Comparison of ENCODE assay signal across 27 mouse cellular contexts in genomic region chr11:64461746-64462145, GRCm38 (mm10). TPM values are rescaled to one million over a fixed set of nuclear protein-coding genes. Genes with fewer than 3 reads are reported as not detected.
DNase-seq lines count a peak whose midpoint lies in the region; ATAC-seq and TF ChIP-seq lines count a peak whose summit lies in the region.
"Had no signal": no experiment of that assay in that cellular context is flagged by ENCODE, and none has a peak within 500 bp of the region (broad histone marks: within the 10 kb centered on the region; RNA-seq: fewer than 3 reads in every experiment).

No protein-coding gene starts in this region.

- H3K79me2 ChIP-seq in C2C12 (ENCODE audit: control insufficient read depth, insufficient read depth) (no peaks in the 10 kb centered on the region), MEL (ENCODE audit: control insufficient read depth, insufficient read depth, low read length, poor library complexity) (no peaks in the 10 kb centered on the region), myocyte (ENCODE audit: control insufficient read depth, insufficient read depth) (no peaks in the 10 kb centered on the region)

- ATAC-seq in neural tube, embryonic 15.5 days (ENCODE audit: low FRiP score), result no peak
- ATAC-seq: activated CD4-positive, CD25-positive, alpha-beta regulatory T cell, adult 4 months; CD4-positive, CD25-positive, alpha-beta regulatory T cell, adult 4 months; Patski had no signal

- TF ChIP-seq POLR2A in MEL (IDR thresholded peaks at IDR 0.05; ENCODE audit: control insufficient read depth in 1 of 2, insufficient read depth in 1 of 2, low read depth in 1 of 2, low read length in 2 of 2, poor library complexity in 1 of 2), result no peak
- no peak for TF ChIP-seq POLR2A in myocyte (IDR thresholded peaks at IDR 0.05; ENCODE audit: insufficient read length, low read depth)

- no peaks in the 10 kb centered on the region for H3K79me3 ChIP-seq in C2C12 (ENCODE audit: low read depth)

- DNase-seq in 416B (ENCODE audit: low read depth) (peak; percentile 3), MEL (ENCODE audit: low read depth, low spot score) (peak; percentile 19)
- no peak for DNase-seq in testis, postnatal 10 days (ENCODE audit: low spot score)
- DNase-seq in cerebellum, postnatal 10 days, result no peak
- DNase-seq in thymus, postnatal 25 days, result no peak
- DNase-seq: adrenal gland, adult 2 months; adrenal gland, adult 8-10 months; adrenal gland, postnatal 10 days; adrenal gland, postnatal 14 days; adrenal gland, postnatal 25 days; adrenal gland, postnatal 36 days; B cell, adult 2 months; cerebellum, adult 11 months; cerebellum, adult 11-12 months; cerebellum, adult 18-20 months; cerebellum, adult 2 months; cerebellum, adult 8-10 months had no signal

- no peak overlapping the region for H3K4me3 ChIP-seq in C2C12 (ENCODE audit: insufficient read depth, poor library complexity, severe bottlenecking)
- no peak overlapping the region for H3K4me3 ChIP-seq in MEL (ENCODE audit: control insufficient read depth in 1 of 2, insufficient read depth in 1 of 2, low read depth in 2 of 2, low read length in 2 of 2)
- no peak overlapping the region for H3K4me3 ChIP-seq in myocyte
- H3K4me3 ChIP-seq in neural tube, embryonic 15.5 days (replicated peaks), result no peak overlapping the region

- no peaks in the 10 kb centered on the region for H3K9me3 ChIP-seq in MEL (replicated peaks; ENCODE audit: insufficient read depth, low read length)
- no peaks in the 10 kb centered on the region for H3K9me3 ChIP-seq in neural tube, embryonic 15.5 days (replicated peaks)
- H3K9me3 ChIP-seq: G1E had no signal

- no peak overlapping the region for H3K27ac ChIP-seq in MEL (ENCODE audit: control insufficient read depth, low read depth, low read length)
- no peak overlapping the region for H3K27ac ChIP-seq in neural tube, embryonic 15.5 days (replicated peaks)

- no peaks in the 10 kb centered on the region for H3K4me1 ChIP-seq in MEL (ENCODE audit: control insufficient read depth in 1 of 2, insufficient read depth in 2 of 2, low read length in 2 of 2)
- H3K4me1 ChIP-seq in neural tube, embryonic 15.5 days, result no peaks in the 10 kb centered on the region

- no peak for TF ChIP-seq EP300 in MEL (IDR thresholded peaks at IDR 0.05; ENCODE audit: low read depth in 1 of 2, low read length in 2 of 2)

- TF ChIP-seq CTCF in C2C12 (IDR thresholded peaks at IDR 0.05; ENCODE audit: control insufficient read depth, insufficient read depth, insufficient read length) (no peak), MEL (IDR thresholded peaks at IDR 0.05 in 2 of 3, conservative IDR thresholded peaks at IDR 0.05 in 1 of 3; ENCODE audit: control insufficient read depth in 1 of 3, insufficient read depth in 1 of 3, low read depth in 2 of 3, low read length in 3 of 3, poor library complexity in 1 of 3, severe bottlenecking in 1 of 3) (no peak)

- no peaks in the 10 kb centered on the region for H3K27me3 ChIP-seq in C2C12 (ENCODE audit: control insufficient read depth, insufficient read depth, insufficient read length)
- H3K27me3 ChIP-seq in MEL (ENCODE audit: control insufficient read depth in 1 of 2, insufficient read depth in 2 of 2, low read length in 2 of 2), result peaks cover 0 to 2% of the 10 kb centered on the region in 2 experiments; a peak in 2 of 4 replicates
- no peaks in the 10 kb centered on the region for H3K27me3 ChIP-seq in myocyte (ENCODE audit: control insufficient read depth, insufficient read depth, insufficient read length)
- H3K27me3 ChIP-seq in neural tube, embryonic 15.5 days (replicated peaks), result no peaks in the 10 kb centered on the region
- H3K27me3 ChIP-seq: CH12.LX, Patski had no signal

- no peak for TF ChIP-seq RAD21 in MEL (IDR thresholded peaks at IDR 0.05; ENCODE audit: low read depth, low read length)

- peak overlapping the region; percentile 19 for H3K4me2 ChIP-seq in myocyte (ENCODE audit: low read depth)
- H3K4me2 ChIP-seq in neural tube, embryonic 15.5 days, result no peak overlapping the region

- H3ac ChIP-seq in C2C12 (ENCODE audit: control insufficient read depth, insufficient read length, low read depth) (no peak overlapping the region), myocyte (ENCODE audit: control insufficient read depth, insufficient read length) (no peak overlapping the region)

- H3K9ac ChIP-seq in MEL (ENCODE audit: control insufficient read depth, low read depth, low read length, poor library complexity, severe bottlenecking), result no peak overlapping the region
- no peak overlapping the region for H3K9ac ChIP-seq in neural tube, embryonic 15.5 days (replicated peaks)

- peaks cover 6% of the 10 kb centered on the region for H3K36me3 ChIP-seq in C2C12 (ENCODE audit: control insufficient read depth, insufficient read depth)
- no peaks in the 10 kb centered on the region for H3K36me3 ChIP-seq in MEL (ENCODE audit: control insufficient read depth in 1 of 2, insufficient read depth in 2 of 2, low read length in 2 of 2)
- no peaks in the 10 kb centered on the region for H3K36me3 ChIP-seq in myocyte (ENCODE audit: control insufficient read depth, insufficient read depth)
- no peaks in the 10 kb centered on the region for H3K36me3 ChIP-seq in neural tube, embryonic 15.5 days
- H3K36me3 ChIP-seq: G1E had no signal

- WGBS in neural tube, embryonic 15.5 days, result 83% methylated on average over 3 of the region's 3 CpGs

TF ChIP-seq in C2C12, 6 proteins besides CTCF, POLR2A, EP300 and RAD21:
- TF ChIP-seq FOSL1 (IDR thresholded peaks at IDR 0.05; ENCODE audit: insufficient read depth, low read length, poor library complexity, severe bottlenecking) (peak; percentile 72), USF1 (IDR thresholded peaks at IDR 0.05; ENCODE audit: low read depth) (no peak), CEBPB (IDR thresholded peaks at IDR 0.05; ENCODE audit: low read depth) (peak; percentile 50)

TF ChIP-seq in MEL, 35 proteins besides CTCF, POLR2A, EP300 and RAD21:
- peak; percentile 42; the same call in 1 of the 2 replicates for TF ChIP-seq ETS1 (IDR thresholded peaks at IDR 0.05; ENCODE audit: low read depth, low read length)
- TF ChIP-seq POLR2AphosphoS2 (IDR thresholded peaks at IDR 0.05; ENCODE audit: low read length), result no peak
- TF ChIP-seq MXI1 (IDR thresholded peaks at IDR 0.05; ENCODE audit: low read depth, low read length), result no peak
- no peak for TF ChIP-seq NRF1 (IDR thresholded peaks at IDR 0.05; ENCODE audit: insufficient read depth, low read depth, low read length, poor library complexity, severe bottlenecking)
- no peak for TF ChIP-seq MAX (IDR thresholded peaks at IDR 0.05; ENCODE audit: low read length)
- no peak for TF ChIP-seq TAL1 (IDR thresholded peaks at IDR 0.05; ENCODE audit: low read length)
- no peak for TF ChIP-seq TBP (IDR thresholded peaks at IDR 0.05; ENCODE audit: low read depth, low read length)
- no peak for TF ChIP-seq ZNF384 (IDR thresholded peaks at IDR 0.05; ENCODE audit: low read depth, low read length)

TF ChIP-seq in myocyte, 11 proteins besides CTCF, POLR2A, EP300 and RAD21:
- TF ChIP-seq POLR2AphosphoS2 (IDR thresholded peaks at IDR 0.05; ENCODE audit: insufficient read length, low read depth) (no peak), CEBPB (IDR thresholded peaks at IDR 0.05; ENCODE audit: insufficient read depth, poor library complexity, severe bottlenecking) (0 out of 2 replicates have a peak, but pooled peaks have one; percentile 9)

RNA-seq across cellular contexts. Expression of gene F930015N05Rik, which starts 25.3 kb away (rescaled TPM):
- polyA plus RNA-seq in C2C12 (2012; fragmentation: generic; extraction: Trizol) (0.60 TPM), MEL (2012; ENCODE audit: insufficient read depth in 1 of 2, insufficient read length in 2 of 2, low read depth in 1 of 2, low replicate concordance in 2 of 2, missing spikeins in 1 of 2) (not detected), myocyte (2012; fragmentation: generic; extraction: Trizol) (0.66 TPM)
- not detected in 2 replicates for total RNA-seq in MEL (2012; rRNA removed)
- 1.9 and 2.5 TPM in 2 replicates for polyA plus RNA-seq in neural tube, embryonic 15.5 days (2015; fragmentation: Nextera tagmentation; extraction: Ambion mirVana)
- total RNA-seq: adrenal gland, adult 18-20 months; adrenal gland, adult 2 months; adrenal gland, adult 8-10 months; adrenal gland, postnatal 10 days; adrenal gland, postnatal 14 days; adrenal gland, postnatal 25 days; adrenal gland, postnatal 36 days; CH12.LX; ES-E14; G1E had no signal
- polyA plus RNA-seq: activated CD4-positive, CD25-positive, alpha-beta regulatory T cell, adult 4 months; CD4-positive, CD25-positive, alpha-beta regulatory T cell, adult 4 months; G1E had no signal

RNA-seq across cellular contexts. Expression of gene Hs3st3a1, which starts 26.6 kb away (rescaled TPM):
- polyA plus RNA-seq in C2C12 (2012; fragmentation: generic; extraction: Trizol) (0.83 TPM), MEL (2012; ENCODE audit: insufficient read depth in 1 of 2, insufficient read length in 2 of 2, low read depth in 1 of 2, low replicate concordance in 2 of 2, missing spikeins in 1 of 2) (under 1 TPM in 1 of 2 experiments, not detected in 1; 0.03 TPM), myocyte (2012; fragmentation: generic; extraction: Trizol) (1.8 TPM)
- not detected in 2 replicates for total RNA-seq in MEL (2012; rRNA removed)
- 1.2 and 1.3 TPM in 2 replicates for polyA plus RNA-seq in neural tube, embryonic 15.5 days (2015; fragmentation: Nextera tagmentation; extraction: Ambion mirVana)
- total RNA-seq: CH12.LX had no signal
- polyA plus RNA-seq: activated CD4-positive, CD25-positive, alpha-beta regulatory T cell, adult 4 months; CD4-positive, CD25-positive, alpha-beta regulatory T cell, adult 4 months; G1E had no signal

Comparison
In these comparisons a context has a peak if more than half of its experiments do, and no peak if none do; other contexts are left out.
1. DNase-seq: peak in 416B (single experiment) and MEL (single experiment); none in testis, postnatal 10 days (single experiment), cerebellum, postnatal 10 days (0 of 2) and thymus, postnatal 25 days (single experiment).